In the genomic region with DNA sequence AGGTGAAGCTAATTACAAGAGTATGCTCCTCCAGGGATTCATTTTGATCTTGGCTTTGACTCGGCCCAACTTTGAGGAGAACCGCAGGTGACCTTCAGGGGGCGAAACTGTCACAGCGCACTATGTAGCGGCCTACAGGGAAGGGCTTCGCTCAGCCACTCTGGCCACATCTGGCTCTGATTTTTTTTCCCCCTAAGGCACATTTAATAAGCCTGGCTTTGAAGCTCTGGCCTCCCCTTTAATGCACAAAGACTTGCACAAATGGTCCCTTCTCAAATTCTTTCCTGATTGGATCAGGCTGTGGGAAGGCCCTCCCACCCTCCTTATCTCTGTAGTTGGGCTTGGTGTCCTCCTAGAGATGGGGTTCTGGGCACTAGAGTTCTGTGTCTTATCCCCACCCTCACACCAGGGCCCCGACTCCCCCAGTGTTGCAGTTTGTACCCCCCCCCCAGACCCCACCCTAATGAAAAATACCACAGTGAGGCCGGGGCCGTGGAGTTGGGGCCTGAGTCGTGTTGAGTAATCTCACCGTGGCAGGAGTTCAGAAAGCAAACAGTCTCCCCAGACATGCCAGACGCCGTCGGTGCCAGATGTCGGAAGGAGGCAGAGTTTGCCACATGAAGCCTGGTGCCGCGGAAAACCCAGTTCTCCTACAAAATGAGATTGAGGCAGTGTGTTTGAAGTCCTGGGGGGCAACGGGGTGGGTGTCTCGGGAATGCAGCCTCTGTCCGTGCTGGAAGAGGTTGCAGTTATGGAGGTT, we compare ENCODE assay signal across 11 mouse cellular contexts. TPM values are rescaled to one million over a fixed set of nuclear protein-coding genes. Genes with fewer than 3 reads are reported as not detected.
A peak's percentile ranks its signal among the peaks of the same experiment; 100 is the strongest.
DNase-seq lines count a peak whose midpoint lies in the region; ATAC-seq and TF ChIP-seq lines count a peak whose summit lies in the region.
"Had no signal": no experiment of that assay in that cellular context is flagged by ENCODE, and none has a peak within 500 bp of the region (broad histone marks: within the 10 kb centered on the region; RNA-seq: fewer than 3 reads in every experiment).

No protein-coding gene starts in this region.

- ATAC-seq in forebrain, embryonic 11.5 days (replicated peaks; ENCODE audit: low FRiP score) = no peak
- ATAC-seq in forebrain, postnatal 0 days = no peak
- peak; percentile 85 for ATAC-seq in limb, embryonic 13.5 days (ENCODE audit: low FRiP score, low read depth)
- ATAC-seq in inflammation-experienced regulatory T-cells, adult 6 months = no peak

- H3K36me3 ChIP-seq in forebrain, embryonic 11.5 days (ENCODE audit: control insufficient read depth, insufficient read depth, low read length) = peaks cover 29% of the 10 kb centered on the region
- H3K36me3 ChIP-seq in forebrain, postnatal 0 days (ENCODE audit: insufficient read depth) = peaks cover 50% of the 10 kb centered on the region
- H3K36me3 ChIP-seq in limb, embryonic 13.5 days = peaks cover 80% of the 10 kb centered on the region

- H3K27me3 ChIP-seq in forebrain, embryonic 11.5 days (ENCODE audit: control insufficient read depth, insufficient read depth, low read length) = no peaks in the 10 kb centered on the region
- no peaks in the 10 kb centered on the region for H3K27me3 ChIP-seq in forebrain, postnatal 0 days (ENCODE audit: insufficient read depth, low read length)
- no peaks in the 10 kb centered on the region for H3K27me3 ChIP-seq in limb, embryonic 13.5 days

- intact Hi-C loops in left cerebral cortex, postnatal 10 days (cut with DNase I) = no loop called here

- no peaks in the 10 kb centered on the region for H3K9me3 ChIP-seq in forebrain, embryonic 11.5 days (ENCODE audit: control insufficient read depth, low read length)
- H3K9me3 ChIP-seq in forebrain, postnatal 0 days (ENCODE audit: low read length) = no peaks in the 10 kb centered on the region
- H3K9me3 ChIP-seq in limb, embryonic 13.5 days = no peaks in the 10 kb centered on the region

- H3K4me2 ChIP-seq in forebrain, embryonic 11.5 days (ENCODE audit: low read depth, low read length, severe bottlenecking) = no peak overlapping the region
- H3K4me2 ChIP-seq in forebrain, postnatal 0 days (ENCODE audit: low read depth) = no peak overlapping the region
- H3K4me2 ChIP-seq in limb, embryonic 13.5 days (replicated peaks) = peak overlapping the region; percentile 30

- no peaks in the 10 kb centered on the region for H3K4me1 ChIP-seq in forebrain, embryonic 11.5 days (replicated peaks; ENCODE audit: control insufficient read depth, insufficient read depth, low read length)
- no peaks in the 10 kb centered on the region for H3K4me1 ChIP-seq in forebrain, postnatal 0 days (ENCODE audit: insufficient read depth)
- peaks cover 38% of the 10 kb centered on the region for H3K4me1 ChIP-seq in limb, embryonic 13.5 days

- H3K4me3 ChIP-seq in forebrain, embryonic 11.5 days (ENCODE audit: low read depth, low read length) = no peak overlapping the region
- no peak overlapping the region for H3K4me3 ChIP-seq in forebrain, postnatal 0 days (ENCODE audit: low read depth, low read length)
- no peak overlapping the region for H3K4me3 ChIP-seq in limb, embryonic 13.5 days

- H3K9ac ChIP-seq in forebrain, embryonic 11.5 days (ENCODE audit: low read length) = no peak overlapping the region
- no peak overlapping the region for H3K9ac ChIP-seq in forebrain, postnatal 0 days
- H3K9ac ChIP-seq in limb, embryonic 13.5 days = peak overlapping the region; percentile 45

- H3K27ac ChIP-seq in forebrain, embryonic 11.5 days (ENCODE audit: low read depth, low read length) = 0 out of 2 replicates have a peak overlapping the region, but pooled peaks have one; percentile 12
- H3K27ac ChIP-seq in forebrain, postnatal 0 days (ENCODE audit: low read depth, low read length) = no peak overlapping the region
- peak overlapping the region; percentile 89 for H3K27ac ChIP-seq in limb, embryonic 13.5 days
- H3K27ac ChIP-seq: kidney, postnatal 0 days; macrophage had no signal

- TF ChIP-seq CTCF in forebrain, postnatal 0 days (IDR thresholded peaks at IDR 0.05; ENCODE audit: low read depth) = no peak

- peak; percentile 57 for DNase-seq in forebrain, embryonic 11.5 days (ENCODE audit: low spot score)
- no peak for DNase-seq in forebrain, postnatal 0 days
- DNase-seq in urinary bladder, postnatal 14 days (ENCODE audit: low spot score) = peak; percentile 50
- no peak for DNase-seq in urinary bladder, adult 2 months (ENCODE audit: low spot score)
- no peak for DNase-seq in left cerebral cortex, postnatal 10 days (ENCODE audit: extremely low spot score in 1 of 2, low spot score in 2 of 2)
- DNase-seq in right cerebral cortex, postnatal 14 days = no peak
- DNase-seq: retina, postnatal 1 day had no signal

- WGBS in forebrain, embryonic 11.5 days = 75% methylated on average over 20 of the region's 20 CpGs
- 62% methylated on average over 20 of the region's 20 CpGs for WGBS in forebrain, postnatal 0 days
- WGBS in limb, embryonic 13.5 days = 20% methylated on average over 20 of the region's 20 CpGs

RNA-seq across cellular contexts. Expression of a gene that starts 27.5 kb away (rescaled TPM):
- polyA plus RNA-seq in forebrain, embryonic 11.5 days (2014; fragmentation: Nextera tagmentation; extraction: Ambion mirVana) = 20.9 and 23.9 TPM in 2 replicates
- 28.7 and 35.6 TPM in 2 replicates for total RNA-seq in forebrain, postnatal 0 days (2014; rRNA removed)
- polyA plus RNA-seq in forebrain, postnatal 0 days (2015; fragmentation: Nextera tagmentation; extraction: Ambion mirVana) = 4.5 and 5.0 TPM in 2 replicates
- 11.3 and 12.4 TPM in 2 replicates for polyA plus RNA-seq in urinary bladder, adult 2 months (2012; rRNA removed)
- polyA plus RNA-seq in limb, embryonic 13.5 days (2015; fragmentation: Nextera tagmentation; extraction: Ambion mirVana) = 18.1 and 19.7 TPM in 2 replicates
- polyA plus RNA-seq in inflammation-experienced regulatory T-cells, adult 6 months (2017; shearing (Covaris generic)) = 10 to 100 TPM in 2 of 3 experiments, 1 to 10 TPM in 1; 6.3 to 11.2 (median 10.5) TPM
- 10 to 100 TPM; 30.6 to 31.6 TPM for total RNA-seq in left cerebral cortex, postnatal 10 days (2021)
- polyA plus RNA-seq: macrophage had no signal

Comparison
In these comparisons a context has a peak if more than half of its experiments do, and no peak if none do; other contexts are left out.
1. DNase-seq: peak in forebrain, embryonic 11.5 days (single experiment) and urinary bladder, postnatal 14 days (single experiment); none in forebrain, postnatal 0 days (single experiment), urinary bladder, adult 2 months (single experiment), left cerebral cortex, postnatal 10 days (0 of 2) and right cerebral cortex, postnatal 14 days (single experiment).